Mouse (Mus musculus) midbrain, embryonic 10.5 days (tissue): ENCODE data around the gene Cgrrf1. TPM values are rescaled to one million over a fixed set of nuclear protein-coding genes. Genes with fewer than 3 reads are reported as not detected.

Source experiments
- DNase-seq: peaks from one replicate; pipeline ENCODE4 v3.0.0-alpha.2; 2017; ENCODE audit warnings: low spot score
- H3K27ac ChIP-seq: fragments of 300-500 bp; sonication (generic); replicated peaks from 2 replicates; pipeline ENCODE4 v1.5.1; 2016; ENCODE audit warnings: mild to moderate bottlenecking
- H3K27me3 ChIP-seq: fragments of 300-500 bp; sonication (generic); 2 replicates; pipeline ENCODE4 v1.6.1; 2016; ENCODE audit warnings: low read depth, mild to moderate bottlenecking; ENCODE audit not compliant: poor library complexity, severe bottlenecking
- H3K36me3 ChIP-seq: fragments of 300-500 bp; sonication (generic); 2 replicates; pipeline ENCODE4 v1.6.1; 2016; ENCODE audit warnings: mild to moderate bottlenecking, moderate library complexity
- H3K4me1 ChIP-seq: fragments of 300-500 bp; sonication (generic); 2 replicates; pipeline ENCODE4 v1.6.1; 2016
- H3K4me3 ChIP-seq: fragments of 300-500 bp; sonication (generic); 2 replicates; pipeline ENCODE4 v1.5.1; 2016; ENCODE audit warnings: mild to moderate bottlenecking, moderate library complexity
- H3K9me3 ChIP-seq: fragments of 300-500 bp; sonication (generic); replicated peaks from 2 replicates; pipeline ENCODE4 v1.6.1; 2016; ENCODE audit warnings: mild to moderate bottlenecking
- WGBS: fragments of 180-500 bp; shearing (Covaris S2); methylation state at CpG from one replicate; pipeline ENCODE4 v1.1.7; 2016; 5-methylcytosine and 5-hydroxymethylcytosine counted together
- polyA plus RNA-seq: library from polyadenylated mRNA; unstranded; fragments of >200 nt; fragmentation: Nextera tagmentation; extraction: Ambion mirVana; gene quantifications from 2 replicates; pipeline ENCODE4 v1.2.1, GENCODE M21; 2016

Cgrrf1 gene
- polyA plus RNA-seq, result 36.4 and 37.6 TPM in 2 replicates

DNA sequence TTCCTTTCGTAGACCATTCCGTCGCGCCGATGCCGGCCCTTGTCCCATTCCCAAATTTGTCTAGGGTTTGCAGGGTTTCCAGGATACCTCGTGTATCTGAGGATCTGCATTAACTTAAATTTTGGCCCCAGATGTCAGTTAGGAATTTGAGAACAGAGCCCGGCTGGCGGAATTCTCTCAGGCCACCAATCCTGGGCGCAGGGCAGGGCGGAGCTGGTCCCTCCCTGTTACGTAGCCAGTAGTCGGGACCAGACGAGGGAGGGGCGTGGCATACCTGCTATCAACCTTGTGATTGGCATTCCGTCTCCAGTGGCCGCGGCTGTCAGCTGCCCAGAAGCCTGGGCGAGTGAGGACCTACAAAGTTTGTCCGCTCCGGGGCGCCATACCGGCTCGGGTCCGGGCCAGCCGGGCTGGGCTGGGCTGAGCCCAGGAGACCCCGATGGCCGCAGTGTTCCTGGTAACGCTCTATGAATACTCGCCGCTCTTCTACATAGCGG lies at the start of gene Cgrrf1:
Gene Cgrrf1, plus strand, starts transcription at position 289 of the 497 bp plus-strand sequence.
- Histone ChIP-seq H3K4me3 (peak within 1 kb of the TSS; percentile 93), H3K9me3 (no peaks in the 10 kb centered on the region), H3K4me1 (peaks cover 26% of the 10 kb centered on the region), H3K36me3 (no peaks in the 10 kb centered on the region), H3K27me3 (no peaks in the 10 kb centered on the region), H3K27ac (peak within 1 kb of the TSS; percentile 90)
- WGBS, result under 1% methylated on average over 32 of the region's 32 CpGs
- peak; percentile 97 for DNase-seq

DNA sequence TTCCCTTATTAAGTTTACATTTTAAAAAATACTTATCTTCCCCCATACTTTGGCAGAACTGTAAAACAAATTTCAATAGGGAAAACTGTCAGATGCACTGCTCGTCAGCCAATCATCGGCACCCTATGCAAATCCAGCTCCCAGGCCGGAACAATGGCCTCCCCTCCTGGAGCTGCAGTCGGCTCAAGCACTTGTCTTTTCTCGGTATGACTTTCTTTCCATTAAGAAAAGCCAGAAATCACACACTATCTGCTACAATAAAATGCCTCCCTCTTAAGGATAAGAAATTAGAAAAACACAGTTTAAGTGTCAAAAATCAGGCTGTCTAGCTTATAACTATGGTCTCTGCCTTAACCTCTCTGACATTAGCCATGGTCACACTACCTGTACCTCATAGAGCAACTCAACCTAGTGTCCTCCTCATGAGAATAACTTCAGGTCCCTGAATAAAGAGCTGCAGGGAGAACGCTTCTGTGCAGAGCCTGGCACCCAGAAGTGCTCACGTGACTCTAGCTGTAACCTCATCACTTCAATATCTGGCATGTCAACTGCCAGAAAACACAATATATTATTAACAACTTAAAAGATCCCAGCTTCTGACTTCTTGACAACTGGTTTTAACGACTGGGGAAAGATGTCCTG lies 49.6 kb upstream of the Cgrrf1 start:
- DNase-seq, result no peak
- no peak overlapping the region for H3K4me3 ChIP-seq
- 90% methylated on average over 8 of the region's 8 CpGs for WGBS
- H3K36me3 ChIP-seq, result peaks cover 82% of the 10 kb centered on the region
- no peaks in the 10 kb centered on the region for H3K27me3 ChIP-seq
- peaks cover 14% of the 10 kb centered on the region for H3K4me1 ChIP-seq
- H3K9me3 ChIP-seq, result peaks cover 17% of the 10 kb centered on the region
- no peak overlapping the region for H3K27ac ChIP-seq

DNA sequence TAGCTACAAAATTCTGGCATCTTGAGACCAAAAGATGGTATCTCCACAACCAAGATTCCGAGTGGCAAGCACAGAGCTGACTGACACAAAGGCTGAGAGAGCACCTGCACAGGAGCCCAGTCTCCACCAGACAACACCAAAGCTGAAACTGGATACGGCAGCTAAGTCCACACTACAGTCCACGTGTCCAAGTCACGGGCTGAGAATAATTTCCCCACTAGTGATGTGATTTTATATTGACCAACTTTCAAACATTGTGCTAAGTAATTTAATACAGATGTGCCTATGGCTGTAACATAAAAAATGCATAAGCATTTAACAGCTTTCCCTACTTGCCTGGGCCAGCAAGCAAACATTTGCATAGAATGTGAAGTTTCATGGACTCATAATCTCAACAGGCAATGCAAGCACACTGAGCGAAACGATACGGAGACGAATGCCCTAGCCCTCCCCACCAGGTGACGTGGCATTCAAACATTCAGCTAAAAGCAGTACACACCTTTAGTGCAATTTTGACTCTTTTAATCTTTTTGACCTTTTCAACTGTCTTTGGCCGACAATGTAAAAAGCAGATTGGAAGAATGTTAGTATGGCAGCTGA lies 48.5 kb upstream of the Cgrrf1 start:
- no peaks in the 10 kb centered on the region for H3K27me3 ChIP-seq

DNA sequence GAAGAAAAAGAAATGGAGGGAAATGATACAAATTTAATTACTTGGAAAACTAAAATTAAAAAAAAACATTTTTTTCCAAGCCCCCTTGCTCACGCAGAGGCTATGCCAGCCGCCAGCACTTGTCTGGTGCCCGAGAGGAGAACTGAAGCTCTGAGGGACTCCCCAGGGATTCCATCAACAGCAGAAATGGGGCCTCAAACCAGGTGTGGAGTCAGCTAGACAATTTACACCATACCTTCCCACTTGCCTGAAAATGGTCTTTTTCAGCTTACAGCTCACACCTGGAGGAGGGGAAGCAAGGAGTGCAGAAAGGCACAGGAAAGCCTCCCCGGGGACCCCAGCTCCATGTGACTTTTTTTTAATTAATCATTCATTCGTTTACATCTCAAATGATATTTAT lies 46.7 kb upstream of the Cgrrf1 start:
- Histone ChIP-seq H3K36me3 (peaks cover 52% of the 10 kb centered on the region), H3K27me3 (no peaks in the 10 kb centered on the region), H3K9me3 (peaks cover 5% of the 10 kb centered on the region; the same call in 1 of the 2 replicates), H3K4me1 (peaks cover 22% of the 10 kb centered on the region), H3K27ac (no peak overlapping the region), H3K4me3 (no peak overlapping the region)
- WGBS, result 88% methylated on average over 5 of the region's 5 CpGs
- DNase-seq, result no peak

More for the DNA sequence above, 48.5 kb upstream of the Cgrrf1 start:
- Histone ChIP-seq H3K27ac (no peak overlapping the region), H3K4me3 (no peak overlapping the region), H3K4me1 (peaks cover 19% of the 10 kb centered on the region), H3K36me3 (peaks cover 71% of the 10 kb centered on the region), H3K9me3 (peaks cover 17% of the 10 kb centered on the region)
- WGBS, result 94% methylated on average over 10 of the region's 10 CpGs
- no peak for DNase-seq

DNA sequence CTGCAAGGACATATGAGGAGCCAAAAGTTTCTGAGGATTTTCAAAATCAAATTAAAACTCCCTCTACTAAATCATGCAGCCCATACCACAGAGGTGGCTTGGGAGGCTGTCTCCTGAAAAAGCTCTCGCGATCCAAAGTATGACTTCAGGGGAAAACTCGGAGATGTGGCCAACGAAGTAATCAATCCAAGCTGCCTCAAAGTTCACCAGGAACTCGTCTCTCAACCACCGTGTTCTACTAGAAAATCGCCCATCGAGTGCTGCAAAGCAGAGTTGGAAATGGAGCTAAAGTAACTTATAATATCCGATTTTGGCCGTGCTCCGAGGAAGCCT lies 44.5 kb upstream of the Cgrrf1 start:
- Histone ChIP-seq H3K4me1 (peaks cover 22% of the 10 kb centered on the region), H3K27me3 (no peaks in the 10 kb centered on the region), H3K9me3 (no peaks in the 10 kb centered on the region), H3K4me3 (peak overlapping the region; percentile 75), H3K36me3 (peaks cover 31% of the 10 kb centered on the region), H3K27ac (peak overlapping the region; percentile 99)
- no peak for DNase-seq
- under 1% methylated on average over 11 of the region's 11 CpGs for WGBS

DNA sequence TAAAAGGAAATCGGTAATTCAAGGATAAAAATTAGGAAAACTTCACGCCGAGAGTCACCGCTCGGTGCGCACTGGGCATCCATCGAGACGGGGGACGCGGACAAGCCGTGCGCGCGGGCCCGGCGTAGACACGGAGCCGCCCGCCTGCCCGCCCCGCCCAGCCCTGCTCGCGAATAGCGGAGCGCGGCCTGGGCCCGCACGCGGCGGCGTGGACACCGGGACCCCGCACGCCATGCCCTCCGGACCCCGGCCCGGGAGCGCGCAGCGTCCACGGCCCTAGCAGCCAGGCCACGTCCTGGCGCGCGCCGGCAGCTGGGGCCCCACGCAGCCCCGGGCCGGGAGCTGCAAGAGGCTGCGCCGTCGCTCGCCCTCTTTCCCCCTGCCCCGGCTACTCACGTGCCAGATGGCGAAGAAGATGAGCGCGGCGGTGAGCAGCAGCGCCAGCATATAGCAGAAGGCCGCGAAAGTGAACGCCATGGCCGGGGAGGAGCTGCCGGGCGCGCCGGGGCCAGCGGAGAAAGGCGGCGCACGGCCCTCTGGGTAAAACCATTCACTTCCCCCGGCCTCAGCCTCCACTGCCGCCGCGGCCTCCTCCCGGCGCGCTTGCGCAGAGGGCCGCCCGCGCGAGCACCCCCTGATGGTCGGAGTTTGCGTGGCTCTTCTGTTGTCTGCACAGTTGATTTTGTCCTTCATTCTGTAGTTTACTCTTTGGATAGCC lies 44.0 kb upstream of the Cgrrf1 start, which contains the start of gene Cnih1:
Gene Cnih1, minus strand, starts transcription at position 625 of the 718 bp plus-strand sequence.
- WGBS, result under 1% methylated on average over 83 of the region's 86 CpGs
- Histone ChIP-seq H3K36me3 (peaks cover 25% of the 10 kb centered on the region), H3K9me3 (no peaks in the 10 kb centered on the region), H3K27ac (peak within 1 kb of the TSS; percentile 99), H3K4me1 (peaks cover 22% of the 10 kb centered on the region), H3K27me3 (no peaks in the 10 kb centered on the region), H3K4me3 (peak within 1 kb of the TSS; percentile 75)
- DNase-seq, result peak; percentile 91

DNA sequence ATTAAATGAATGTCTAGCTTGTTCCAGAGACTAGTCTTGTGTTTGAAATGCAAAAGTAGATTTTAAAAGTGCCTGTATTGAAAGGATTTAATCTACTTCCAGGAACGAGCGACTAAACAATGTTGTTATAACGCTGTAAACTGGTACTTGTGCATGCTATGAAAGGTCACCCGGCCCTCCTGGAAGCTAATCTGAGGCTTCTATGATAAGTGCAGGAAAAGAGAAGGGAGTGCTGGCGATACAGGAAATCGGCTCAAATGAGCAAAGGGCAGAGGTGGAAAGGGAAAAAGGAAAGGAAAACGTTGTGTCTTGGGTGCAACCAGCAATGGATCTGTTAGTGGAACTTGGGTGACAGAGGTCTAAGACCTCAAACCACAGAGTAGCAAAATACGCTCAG lies 43.4 kb upstream of the Cgrrf1 start:
- H3K27me3 ChIP-seq, result no peaks in the 10 kb centered on the region
- peak; percentile 18 for DNase-seq
- 30% methylated on average over 8 of the region's 8 CpGs for WGBS
- no peaks in the 10 kb centered on the region for H3K9me3 ChIP-seq
- peak overlapping the region; percentile 99 for H3K27ac ChIP-seq
- H3K4me1 ChIP-seq, result peaks cover 22% of the 10 kb centered on the region
- H3K36me3 ChIP-seq, result peaks cover 20% of the 10 kb centered on the region
- peak overlapping the region; percentile 75 for H3K4me3 ChIP-seq

DNA sequence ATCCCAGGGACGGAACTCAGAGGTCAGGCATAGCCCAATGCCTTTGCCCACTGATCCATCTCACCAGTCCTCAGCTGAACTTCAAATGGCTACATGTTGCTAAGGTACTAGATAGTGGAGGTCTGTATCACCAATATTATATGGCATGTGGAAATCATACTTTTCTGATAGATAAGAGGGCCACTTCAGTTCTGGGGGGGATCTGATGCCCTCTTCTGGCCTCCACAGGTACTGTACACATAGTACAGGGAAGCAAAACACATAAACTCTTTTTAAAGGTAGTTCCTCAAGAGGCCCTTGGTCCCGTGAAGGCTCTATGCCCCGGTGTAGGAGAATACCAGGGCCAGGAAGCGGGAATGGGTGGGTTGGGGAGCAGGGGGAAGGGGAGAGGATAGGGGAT lies 41.6 kb upstream of the Cgrrf1 start:
- Histone ChIP-seq H3K27me3 (no peaks in the 10 kb centered on the region), H3K4me3 (no peak overlapping the region), H3K36me3 (peaks cover 2% of the 10 kb centered on the region), H3K9me3 (no peaks in the 10 kb centered on the region), H3K4me1 (peaks cover 22% of the 10 kb centered on the region), H3K27ac (no peak overlapping the region)
- WGBS, result 80% methylated on average over 4 of the region's 4 CpGs
- no peak for DNase-seq

DNA sequence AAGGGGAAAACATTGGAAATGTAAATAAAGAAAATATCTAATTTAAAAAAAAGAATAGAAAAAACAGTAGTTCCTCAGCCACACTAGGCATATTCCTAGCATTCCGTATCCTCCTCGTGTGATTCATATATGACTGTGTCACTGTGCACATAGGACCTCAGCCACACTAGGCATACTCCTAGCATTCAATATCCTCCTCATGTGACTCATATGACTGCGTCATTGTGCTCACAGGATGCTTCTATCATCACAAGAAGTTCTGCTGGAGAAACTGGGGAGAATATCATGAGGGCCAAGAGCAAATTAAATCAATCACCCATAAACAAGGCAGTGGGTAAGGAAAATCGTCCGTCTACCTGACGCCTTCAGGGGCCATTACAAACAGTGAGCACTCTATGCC lies 41.2 kb upstream of the Cgrrf1 start:
- 92% methylated on average over 6 of the region's 6 CpGs for WGBS
- DNase-seq, result no peak
- H3K9me3 ChIP-seq, result no peaks in the 10 kb centered on the region

DNA sequence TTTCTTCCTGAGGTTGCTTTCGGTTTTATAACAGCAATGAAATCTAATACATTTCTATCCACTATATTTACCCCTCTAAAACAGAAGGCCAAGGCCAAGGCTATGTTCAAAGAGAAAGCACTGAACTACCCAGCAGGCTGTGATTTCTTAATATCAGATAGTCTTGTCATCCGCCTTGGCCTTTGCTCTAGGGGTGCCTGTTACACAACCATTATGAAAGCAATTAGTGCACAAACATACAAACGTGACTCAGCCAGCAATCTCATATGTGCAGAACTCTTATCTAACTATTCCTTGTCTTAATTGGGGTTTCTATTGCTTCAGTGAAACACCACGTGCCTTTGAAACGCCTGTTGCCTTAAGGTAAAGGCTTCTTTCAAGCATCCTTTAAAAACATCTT lies 37.8 kb upstream of the Cgrrf1 start:
- DNase-seq, result no peak
- H3K27ac ChIP-seq, result no peak overlapping the region
- H3K9me3 ChIP-seq, result no peaks in the 10 kb centered on the region
- WGBS, result 91% methylated on average over 5 of the region's 5 CpGs
- H3K27me3 ChIP-seq, result no peaks in the 10 kb centered on the region
- H3K4me1 ChIP-seq, result no peaks in the 10 kb centered on the region
- H3K4me3 ChIP-seq, result no peak overlapping the region
- peaks cover 2% of the 10 kb centered on the region for H3K36me3 ChIP-seq

More for the DNA sequence above, 41.2 kb upstream of the Cgrrf1 start:
- peaks cover 22% of the 10 kb centered on the region for H3K4me1 ChIP-seq
- no peaks in the 10 kb centered on the region for H3K27me3 ChIP-seq
- H3K36me3 ChIP-seq, result no peaks in the 10 kb centered on the region
- H3K4me3 ChIP-seq, result no peak overlapping the region
- no peak overlapping the region for H3K27ac ChIP-seq

DNA sequence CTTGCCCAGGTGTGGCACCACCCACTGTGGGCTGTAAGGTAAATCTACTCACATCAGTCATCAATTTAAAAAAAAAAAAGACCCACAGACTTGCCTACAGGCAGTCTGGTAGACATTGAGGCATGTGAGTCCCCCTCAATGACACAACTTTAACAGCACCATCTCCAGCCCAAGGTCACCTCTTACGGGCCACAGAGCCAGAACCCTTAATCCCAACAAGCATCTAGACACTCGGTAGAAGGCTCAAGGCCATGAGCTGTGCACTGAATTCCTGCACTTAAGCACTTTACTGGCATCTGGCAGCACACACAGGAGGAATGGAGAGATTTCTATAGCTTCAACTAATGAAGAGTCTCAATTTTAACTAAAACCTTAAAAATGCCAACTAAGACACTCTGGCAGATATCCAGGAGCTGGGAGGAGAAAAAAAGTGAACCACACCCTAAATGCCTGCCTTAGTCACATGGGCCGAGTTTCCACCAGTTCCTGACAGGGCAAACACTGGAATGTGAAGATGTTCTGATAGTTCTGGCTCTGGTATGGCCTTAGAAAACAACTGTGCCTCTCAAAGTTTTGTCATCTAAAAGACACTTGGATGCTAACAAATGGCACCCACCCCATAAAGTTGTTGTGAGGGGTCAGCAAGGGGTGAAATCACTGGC lies 31.1 kb upstream of the Cgrrf1 start:
- H3K9me3 ChIP-seq, result no peaks in the 10 kb centered on the region
- 89% methylated on average over 3 of the region's 3 CpGs for WGBS

DNA sequence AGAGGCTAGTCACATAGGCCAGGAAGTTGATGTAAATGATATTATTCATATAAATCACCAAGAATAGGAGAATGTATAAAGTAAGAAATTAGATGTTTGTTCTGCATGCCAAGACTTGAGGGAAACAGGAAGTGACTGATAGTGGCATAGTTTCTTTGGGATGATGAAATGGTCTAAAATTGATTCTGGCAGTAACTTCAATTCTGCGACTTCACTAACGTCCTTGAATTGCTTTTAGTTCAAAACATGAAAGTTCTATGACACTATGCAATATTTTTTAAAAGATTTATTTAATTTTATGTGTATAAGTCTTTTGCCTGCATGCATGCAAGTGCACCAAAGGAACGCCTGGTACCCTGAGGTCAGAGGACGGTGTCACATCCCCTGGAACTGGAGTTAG lies 28.7 kb upstream of the Cgrrf1 start:
- 93% methylated on average over 4 of the region's 4 CpGs for WGBS
- Histone ChIP-seq H3K27ac (no peak overlapping the region), H3K4me3 (no peak overlapping the region), H3K9me3 (no peaks in the 10 kb centered on the region), H3K36me3 (peaks cover 19% of the 10 kb centered on the region), H3K27me3 (no peaks in the 10 kb centered on the region), H3K4me1 (no peaks in the 10 kb centered on the region)
- DNase-seq, result no peak

More for the DNA sequence above, 31.1 kb upstream of the Cgrrf1 start:
- H3K27me3 ChIP-seq, result no peaks in the 10 kb centered on the region
- no peaks in the 10 kb centered on the region for H3K4me1 ChIP-seq
- H3K27ac ChIP-seq, result no peak overlapping the region
- H3K36me3 ChIP-seq, result peaks cover 17% of the 10 kb centered on the region
- no peak overlapping the region for H3K4me3 ChIP-seq
- no peak for DNase-seq
